11 mouse cellular contexts compared by ENCODE assay signal in the genomic region with DNA sequence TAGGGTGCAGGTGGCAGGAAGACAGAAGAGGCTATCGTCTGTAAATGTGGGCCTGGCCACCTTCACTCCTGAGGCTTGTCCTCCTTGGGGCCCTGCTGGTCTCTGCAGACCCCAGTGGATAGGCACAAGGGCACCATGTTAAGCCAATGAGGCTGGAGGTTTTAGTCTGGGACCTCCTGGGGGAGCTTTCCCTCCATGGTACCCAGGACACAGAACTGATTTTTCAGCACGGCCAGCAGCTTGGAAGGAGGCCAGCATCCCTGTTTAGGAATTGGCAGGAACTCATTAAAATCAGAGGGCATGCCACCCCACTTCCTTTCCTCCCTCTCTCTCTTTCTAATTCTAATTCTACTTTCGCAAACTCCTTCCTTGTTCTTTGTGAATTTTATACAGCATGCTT. TPM values are rescaled to one million over a fixed set of nuclear protein-coding genes. Genes with fewer than 3 reads are reported as not detected.
DNase-seq lines count a peak whose midpoint lies in the region; TF ChIP-seq lines count a peak whose summit lies in the region.
"Had no signal": no experiment of that assay in that cellular context is flagged by ENCODE, and none has a peak within 500 bp of the region (broad histone marks: within the 10 kb centered on the region; RNA-seq: fewer than 3 reads in every experiment).

No protein-coding gene starts in this region.

- H3K4me1 ChIP-seq in cerebellum, adult 2 months (ENCODE audit: control insufficient read depth, insufficient read depth, low read length): no peaks in the 10 kb centered on the region
- H3K4me1 ChIP-seq in liver, adult 2 months (ENCODE audit: control insufficient read depth, insufficient read depth, low read length): no peaks in the 10 kb centered on the region; the same call in 1 of the 2 replicates

- no peak overlapping the region for H3K9ac ChIP-seq in liver, adult 2 months (ENCODE audit: low read depth, low read length)
- H3K9ac ChIP-seq: liver, embryonic 14.5 days had no signal

- no peaks in the 10 kb centered on the region for H3K27me3 ChIP-seq in cerebellum, adult 2 months (ENCODE audit: control insufficient read depth, insufficient read depth, low read length)
- no peaks in the 10 kb centered on the region for H3K27me3 ChIP-seq in liver, adult 2 months (ENCODE audit: control insufficient read depth, insufficient read depth, low read length)

- no peak overlapping the region for H3K4me3 ChIP-seq in cerebellum, adult 2 months (replicated peaks; ENCODE audit: insufficient read depth, low read depth, low read length)
- H3K4me3 ChIP-seq in liver, adult 2 months (ENCODE audit: insufficient read depth, low read depth, low read length): no peak overlapping the region

- no peaks in the 10 kb centered on the region; the same call in 1 of the 2 replicates for H3K36me3 ChIP-seq in liver, adult 2 months (ENCODE audit: control insufficient read depth, insufficient read depth, low read length)

- DNase-seq in cerebellum, adult 2 months: peak; percentile 22 to 23
- DNase-seq in cerebellum, adult 11 months: no peak
- DNase-seq in liver, adult 2 months (ENCODE audit: extremely low read depth, low read depth, low spot score): peak; percentile 63
- no peak for DNase-seq in liver
- peak; percentile 20 to 39 for DNase-seq in adrenal gland, postnatal 36 days
- DNase-seq in kidney, postnatal 36 days: peak; percentile 54 to 75
- no peak for DNase-seq in T-cell, adult 2 months (ENCODE audit: low spot score)
- no peak for DNase-seq in gastrocnemius, postnatal 14 days
- DNase-seq: thymus, postnatal 14 days had no signal

- WGBS in cerebellum, adult 2 months: 17% methylated on average over 3 of the region's 3 CpGs
- 35% methylated on average over 3 of the region's 3 CpGs for WGBS in liver, adult 2 months

- intact Hi-C loops in gastrocnemius, postnatal 14 days (cut with DNase I; ENCODE audit: low total_unique reads): no loop called here

- no peak for TF ChIP-seq POLR2A in cerebellum, adult 2 months (IDR thresholded peaks at IDR 0.05; ENCODE audit: borderline replicate concordance, insufficient read depth, low read length)
- TF ChIP-seq POLR2A in liver, adult 2 months (IDR thresholded peaks at IDR 0.05; ENCODE audit: extremely low read depth, insufficient read depth, low read length): no peak

- no peak overlapping the region for H3K27ac ChIP-seq in cerebellum, adult 2 months (ENCODE audit: insufficient read depth, low read length)
- no peak overlapping the region for H3K27ac ChIP-seq in liver, adult 2 months (replicated peaks; ENCODE audit: insufficient read depth, low read depth, low read length)
- H3K27ac ChIP-seq: liver, embryonic 14.5 days had no signal

- no peaks in the 10 kb centered on the region for H3K79me2 ChIP-seq in liver, adult 2 months (ENCODE audit: control insufficient read depth, insufficient read depth, low read length)

- no peak for TF ChIP-seq CTCF in cerebellum, adult 2 months (IDR thresholded peaks at IDR 0.05; ENCODE audit: borderline replicate concordance, insufficient read depth, low read depth, low read length)
- TF ChIP-seq CTCF in liver, adult 2 months (IDR thresholded peaks at IDR 0.05; ENCODE audit: low read depth, low read length): peak; percentile 31

RNA-seq across cellular contexts. Expression of gene Gcnt4, which starts 19.1 kb away (rescaled TPM):
- polyA plus RNA-seq in cerebellum, adult 2 months (2012; rRNA removed): 1.1 and 1.9 TPM in 2 replicates
- 2.1 and 3.4 TPM in 2 replicates for total RNA-seq in liver, adult 2 months (2014; rRNA removed)
- 0.75 and 1.1 TPM in 2 replicates for polyA plus RNA-seq in liver, adult 2 months (2012; rRNA removed)
- total RNA-seq in adrenal gland, postnatal 36 days (2021): 1 to 10 TPM in 1 of 2 experiments, under 1 TPM in 1; 0.17 to 1.4 TPM
- under 1 TPM; 0.11 to 0.23 TPM for total RNA-seq in gastrocnemius, postnatal 14 days (2021)
- polyA plus RNA-seq: neural tube, embryonic 14.5 days had no signal

Comparison
In these comparisons a context has a peak if more than half of its experiments do, and no peak if none do; other contexts are left out.
1. DNase-seq: peak in cerebellum, adult 2 months (2 of 2), liver, adult 2 months (single experiment), adrenal gland, postnatal 36 days (2 of 2) and kidney, postnatal 36 days (2 of 2); none in cerebellum, adult 11 months (single experiment), liver (single experiment), T-cell, adult 2 months (single experiment) and gastrocnemius, postnatal 14 days (single experiment).